Mouse (Mus musculus) MEL (cell line): ENCODE measurements around the gene P2rx1. TPM values are rescaled to one million over a fixed set of nuclear protein-coding genes. Genes with fewer than 3 reads are reported as not detected.

Experiments used
- DNase-seq: peaks from one replicate; pipeline ENCODE4 v3.0.0; 2011; ENCODE audit warnings: low read depth, low spot score
- H3K27ac ChIP-seq: 2 replicates; pipeline ENCODE4 v1.5.1; 2012; ENCODE audit warnings: low read depth, mild to moderate bottlenecking, control low read depth, low read length, moderate library complexity; ENCODE audit not compliant: control insufficient read depth
- H3K27me3 ChIP-seq, 2 experiments: fragments of 150-350 bp in 1 of 2; sonication (generic) in 1 of 2; 2 replicates each; pipeline ENCODE4 v1.6.1; 2012; ENCODE audit warnings: low read length in 2 of 2, mild to moderate bottlenecking in 2 of 2, improper control_type of control experiment in 1 of 2, moderate library complexity in 1 of 2; ENCODE audit not compliant: insufficient read depth in 2 of 2, control insufficient read depth in 1 of 2
- H3K36me3 ChIP-seq, 2 experiments: 2 replicates each; pipeline ENCODE4 v1.6.1; 2012 to 2014; ENCODE audit warnings: low read length in 2 of 2, improper control_type of control experiment in 1 of 2, inconsistent platforms in 1 of 2, mild to moderate bottlenecking in 1 of 2; ENCODE audit not compliant: insufficient read depth in 2 of 2, control insufficient read depth in 1 of 2
- H3K4me1 ChIP-seq, 2 experiments: fragments of 150-350 bp in 1 of 2; sonication (generic) in 1 of 2; 2 replicates each; pipeline ENCODE4 v1.6.1; 2012; ENCODE audit warnings: low read length in 2 of 2, improper control_type of control experiment in 1 of 2, mild to moderate bottlenecking in 1 of 2; ENCODE audit not compliant: insufficient read depth in 2 of 2, control insufficient read depth in 1 of 2
- H3K4me3 ChIP-seq, 2 experiments: fragments of 150-350 bp in 1 of 2; sonication (generic) in 1 of 2; 2 replicates each; pipeline ENCODE4 v1.5.1; 2012; ENCODE audit warnings: low read depth in 2 of 2, low read length in 2 of 2, mild to moderate bottlenecking in 2 of 2, moderate library complexity in 2 of 2, control low read depth in 1 of 2, improper control_type of control experiment in 1 of 2; ENCODE audit not compliant: control insufficient read depth in 1 of 2, insufficient read depth in 1 of 2
- H3K79me2 ChIP-seq: 2 replicates; pipeline ENCODE4 v1.6.1; 2012; ENCODE audit warnings: mild to moderate bottlenecking, low read length, moderate library complexity; ENCODE audit not compliant: control insufficient read depth, poor library complexity, insufficient read depth
- H3K9ac ChIP-seq: 2 replicates; pipeline ENCODE4 v1.6.1; 2012; ENCODE audit warnings: low read depth, mild to moderate bottlenecking, control low read depth, low read length, moderate library complexity; ENCODE audit not compliant: control insufficient read depth, poor library complexity, severe bottlenecking
- H3K9me3 ChIP-seq: fragments of 150-350 bp; sonication (generic); replicated peaks from 2 replicates; pipeline ENCODE4 v1.6.1; 2012; ENCODE audit warnings: mild to moderate bottlenecking, low read length, improper control_type of control experiment, moderate library complexity; ENCODE audit not compliant: insufficient read depth
- CHD1 ChIP-seq: IDR thresholded peaks from 2 replicates; pipeline ENCODE4 v1.6.1; 2012; ENCODE audit warnings: low read depth, mild to moderate bottlenecking, inconsistent platforms, low read length, improper control_type of control experiment
- CTCF ChIP-seq, 3 experiments: IDR thresholded peaks in 2 of 3; conservative IDR thresholded peaks in 1 of 3; 2 replicates each; pipeline ENCODE4 v1.5.1; 2011 to 2012; ENCODE audit warnings: low read length in 3 of 3, low read depth in 2 of 3, mild to moderate bottlenecking in 2 of 3, improper control_type of control experiment in 1 of 3, inconsistent platforms in 1 of 3, mixed read lengths in 1 of 3, moderate library complexity in 1 of 3; ENCODE audit not compliant: control insufficient read depth in 1 of 3, insufficient read depth in 1 of 3, poor library complexity in 1 of 3, severe bottlenecking in 1 of 3
- HCFC1 ChIP-seq: IDR thresholded peaks from 2 replicates; pipeline ENCODE4 v1.6.1; 2012; ENCODE audit warnings: low read depth, mild to moderate bottlenecking, inconsistent platforms, low read length, improper control_type of control experiment, moderate library complexity
- MAX ChIP-seq: IDR thresholded peaks from 2 replicates; pipeline ENCODE4 v1.6.1; 2011; ENCODE audit warnings: low read length, improper control_type of control experiment
- MAZ ChIP-seq: IDR thresholded peaks from 2 replicates; pipeline ENCODE4 v1.6.1; 2012; ENCODE audit warnings: low read depth, mild to moderate bottlenecking, inconsistent platforms, low read length, improper control_type of control experiment
- NELFE ChIP-seq: IDR thresholded peaks from 2 replicates; pipeline ENCODE4 v1.6.1; 2011; ENCODE audit warnings: low read depth, low read length, improper control_type of control experiment
- NRF1 ChIP-seq: IDR thresholded peaks from 2 replicates; pipeline ENCODE4 v1.6.1; 2014; ENCODE audit warnings: low read depth, mild to moderate bottlenecking, inconsistent platforms, low read length, improper control_type of control experiment, moderate library complexity; ENCODE audit not compliant: poor library complexity, insufficient read depth, severe bottlenecking
- POLR2AphosphoS5 ChIP-seq: IDR thresholded peaks from 2 replicates; pipeline ENCODE4 v1.6.1; 2012; ENCODE audit warnings: low read depth, borderline replicate concordance, mild to moderate bottlenecking, inconsistent platforms, low read length, moderate library complexity, mixed read lengths
- RCOR1 ChIP-seq: IDR thresholded peaks from 2 replicates; pipeline ENCODE4 v1.6.1; 2012; ENCODE audit warnings: low read depth, mild to moderate bottlenecking, inconsistent platforms, low read length, improper control_type of control experiment
- SMC3 ChIP-seq: IDR thresholded peaks from 2 replicates; pipeline ENCODE4 v1.6.1; 2011; ENCODE audit warnings: low read depth, low read length, improper control_type of control experiment
- TAL1 ChIP-seq: IDR thresholded peaks from 2 replicates; pipeline ENCODE4 v1.6.1; 2012; ENCODE audit warnings: mild to moderate bottlenecking, inconsistent platforms, low read length, moderate library complexity, mixed read lengths
- TBP ChIP-seq: IDR thresholded peaks from 2 replicates; pipeline ENCODE4 v1.8.0; 2011; ENCODE audit warnings: low read depth, low read length, improper control_type of control experiment
- UBTF ChIP-seq: IDR thresholded peaks from 2 replicates; pipeline ENCODE4 v1.6.1; 2012; ENCODE audit warnings: low read depth, mild to moderate bottlenecking, inconsistent platforms, low read length, improper control_type of control experiment, moderate library complexity, borderline replicate concordance; ENCODE audit not compliant: insufficient read depth
- USF1 ChIP-seq: IDR thresholded peaks from 2 replicates; pipeline ENCODE4 v1.6.1; 2014; ENCODE audit warnings: low read depth, mild to moderate bottlenecking, inconsistent platforms, low read length, improper control_type of control experiment, moderate library complexity
- ZKSCAN1 ChIP-seq: IDR thresholded peaks from 2 replicates; pipeline ENCODE4 v1.6.1; 2012; ENCODE audit warnings: low read depth, mild to moderate bottlenecking, inconsistent platforms, low read length, improper control_type of control experiment, moderate library complexity
- ZMIZ1 ChIP-seq: IDR thresholded peaks from 2 replicates; pipeline ENCODE4 v1.6.1; 2012; ENCODE audit warnings: low read depth, mild to moderate bottlenecking, inconsistent platforms, low read length, improper control_type of control experiment, moderate library complexity
- ZNF384 ChIP-seq: IDR thresholded peaks from 2 replicates; pipeline ENCODE4 v1.6.1; 2012; ENCODE audit warnings: low read depth, mild to moderate bottlenecking, inconsistent platforms, low read length, improper control_type of control experiment
- polyA plus RNA-seq, 2 experiments: library from polyadenylated mRNA; stranded (reverse) in 1 of 2; unstranded in 1 of 2; fragments of >175 nt in 1 of 2; fragments of >200 nt in 1 of 2; gene quantifications; 2 replicates each; pipeline versions ENCODE4 v1.2.1 to v1.2.4; 2012; ENCODE audit warnings: low replicate concordance in 2 of 2, low read depth in 1 of 2; ENCODE audit not compliant: insufficient read length in 2 of 2, insufficient read depth in 1 of 2, missing spikeins in 1 of 2
- total RNA-seq: library from RNA; depleted of rRNA; stranded (reverse); fragments of 300-350 nt; gene quantifications from 2 replicates; pipeline ENCODE4 v1.2.3, GENCODE M21; 2012

Gene P2rx1
- total and polyA plus RNA-seq, 3 experiments = 3.0 to 8.1 TPM; not detected in 1

GRCm38 (mm10) chr11:72963789-72964294 lies 35.1 kb upstream of the P2rx1 start:
- Histone ChIP-seq H3K36me3 (peaks cover 0 to 4% of the 10 kb centered on the region in 2 experiments; a peak in 3 of 4 replicates), H3K9ac (no peak overlapping the region), H3K4me1 (peaks cover 4 to 17% of the 10 kb centered on the region in 2 experiments), H3K27ac (no peak overlapping the region), H3K79me2 (no peaks in the 10 kb centered on the region; the same call in none of the 2 replicates), H3K27me3 (no peaks in the 10 kb centered on the region), H3K4me3 (no peak overlapping the region), H3K9me3 (no peaks in the 10 kb centered on the region)
- no peak for DNase-seq
- TF ChIP-seq UBTF = no peak
- no peak for TF ChIP-seq MAZ
- no peak for TF ChIP-seq ZMIZ1
- TF ChIP-seq RCOR1 = no peak
- TF ChIP-seq NRF1 = no peak
- no peak for TF ChIP-seq POLR2AphosphoS5
- TF ChIP-seq TBP = no peak
- no peak for TF ChIP-seq ZKSCAN1

DNA sequence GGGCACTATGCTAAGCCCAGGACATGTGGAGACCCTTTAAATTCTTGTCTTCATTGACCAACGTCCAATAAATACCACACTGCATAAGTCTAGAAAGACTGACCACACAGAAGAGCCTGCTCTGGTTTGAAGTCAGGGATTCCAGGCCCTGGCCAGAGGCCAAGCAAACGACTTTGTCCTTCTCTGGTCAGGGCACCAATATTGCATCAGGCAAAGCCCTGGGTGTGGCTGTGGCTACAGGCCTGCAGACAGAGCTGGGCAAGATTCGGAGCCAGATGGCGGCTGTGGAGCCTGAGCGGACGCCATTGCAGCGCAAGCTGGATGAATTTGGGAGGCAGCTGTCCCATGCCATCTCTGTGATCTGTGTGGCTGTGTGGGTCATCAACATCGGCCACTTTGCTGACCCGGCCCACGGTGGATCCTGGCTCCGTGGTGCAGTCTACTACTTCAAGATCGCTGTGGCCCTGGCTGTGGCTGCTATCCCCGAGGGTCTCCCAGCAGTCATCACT lies 23.9 kb upstream of the P2rx1 start:
- H3K79me2 ChIP-seq = no peaks in the 10 kb centered on the region
- no peaks in the 10 kb centered on the region for H3K27me3 ChIP-seq
- H3K9me3 ChIP-seq = no peaks in the 10 kb centered on the region
- TF ChIP-seq TAL1 (no peak), TBP (no peak), HCFC1 (no peak), CHD1 (no peak), MAZ (no peak), SMC3 (no peak), USF1 (no peak), NELFE (no peak), ZKSCAN1 (no peak), CTCF (IDR thresholded peaks at IDR 0.05 in 2 of 3, conservative IDR thresholded peaks at IDR 0.05 in 1 of 3; ENCODE audit: control insufficient read depth in 1 of 3, insufficient read depth in 1 of 3, low read depth in 2 of 3, low read length in 3 of 3, poor library complexity in 1 of 3, severe bottlenecking in 1 of 3) (no peak), MAX (no peak), ZNF384 (no peak), NRF1 (no peak)
- H3K9ac ChIP-seq = no peak overlapping the region
- no peak overlapping the region for H3K27ac ChIP-seq
- H3K4me3 ChIP-seq = no peak overlapping the region
- H3K36me3 ChIP-seq = no peaks in the 10 kb centered on the region
- H3K4me1 ChIP-seq = no peaks in the 10 kb centered on the region
- DNase-seq = no peak
